Mouse (Mus musculus): ENCODE measurements around the gene Nfkbie. TPM values are rescaled to one million over a fixed set of nuclear protein-coding genes. Genes with fewer than 3 reads are reported as not detected.
A peak's percentile ranks its signal among the peaks of the same experiment; 100 is the strongest.

Gene Nfkbie
- polyA plus RNA-seq, 1 experiment: 5.8 TPM

DNA sequence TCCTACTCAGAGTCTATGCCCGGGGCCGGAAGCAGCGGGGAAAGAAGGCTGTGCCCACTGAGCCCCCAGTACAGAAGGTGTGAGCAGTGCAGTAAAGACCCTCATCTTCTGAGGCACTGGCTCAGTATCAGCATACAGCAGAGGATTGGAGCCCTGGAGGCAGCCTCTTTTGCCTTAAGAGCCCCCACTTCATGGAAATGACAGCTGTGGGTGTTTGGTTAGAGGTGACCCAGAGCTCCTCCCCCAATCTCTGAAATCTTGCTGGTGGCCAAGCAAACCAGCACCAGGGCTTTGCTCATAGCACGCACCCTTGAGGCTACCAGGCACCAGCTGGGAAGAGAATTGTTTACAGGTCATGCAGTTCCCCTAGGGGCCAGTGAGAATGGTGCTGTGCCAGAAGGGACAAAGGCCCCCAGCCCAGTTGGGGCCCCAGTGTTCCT is 11.7 kb downstream of the Nfkbie start:
- H3K4me3 ChIP-seq (ENCODE audit: insufficient read depth, low read depth, low read length): no peak overlapping the region
- no peak for DNase-seq
- H3K36me3 ChIP-seq (ENCODE audit: control insufficient read depth, insufficient read depth, low read length): peaks cover 37% of the 10 kb centered on the region
- peaks cover 7% of the 10 kb centered on the region; the same call in 1 of the 2 replicates for H3K4me1 ChIP-seq (ENCODE audit: control insufficient read depth, insufficient read depth, low read length)
- WGBS: 42% methylated on average over 4 of the region's 4 CpGs
- TF ChIP-seq CTCF (conservative IDR thresholded peaks at IDR 0.05; ENCODE audit: insufficient read depth, insufficient read length, low read depth, low read length): no peak
- TF ChIP-seq POLR2A (IDR thresholded peaks at IDR 0.05; ENCODE audit: low read depth, low read length): peak; percentile 3
- 0 out of 2 replicates have a peak overlapping the region, but pooled peaks have one; percentile 17 for H3K27ac ChIP-seq (ENCODE audit: insufficient read depth, low read depth, low read length)
- no peaks in the 10 kb centered on the region for H3K27me3 ChIP-seq (replicated peaks; ENCODE audit: control insufficient read depth, insufficient read depth, low read length)

DNA sequence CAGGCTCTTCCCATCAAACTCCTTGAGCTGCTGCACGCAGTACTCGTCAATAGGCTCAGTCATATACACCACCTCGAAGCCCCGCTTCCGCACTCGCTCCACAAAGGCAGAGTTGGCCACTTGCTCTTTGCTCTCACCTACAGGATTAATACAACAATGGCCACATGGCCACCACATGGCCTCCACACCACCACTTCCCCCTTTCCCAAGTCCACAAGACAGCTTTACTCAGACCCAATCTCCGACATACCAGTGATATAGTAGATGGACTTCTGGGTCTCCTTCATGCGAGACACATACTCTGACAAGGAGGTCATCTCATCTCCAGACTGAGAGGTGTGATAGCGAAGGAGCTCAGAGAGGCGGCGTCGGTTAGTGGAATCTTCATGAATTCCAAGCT is 13.5 kb downstream of the Nfkbie start:
- H3K4me3 ChIP-seq (ENCODE audit: insufficient read depth, low read depth, low read length): no peak overlapping the region
- 85% methylated on average over 12 of the region's 12 CpGs for WGBS
- no peak for DNase-seq
- H3K36me3 ChIP-seq (ENCODE audit: control insufficient read depth, insufficient read depth, low read length): peaks cover 37% of the 10 kb centered on the region
- no peaks in the 10 kb centered on the region for H3K27me3 ChIP-seq (replicated peaks; ENCODE audit: control insufficient read depth, insufficient read depth, low read length)
- TF ChIP-seq CTCF (conservative IDR thresholded peaks at IDR 0.05; ENCODE audit: insufficient read depth, insufficient read length, low read depth, low read length): no peak
- TF ChIP-seq POLR2A (IDR thresholded peaks at IDR 0.05; ENCODE audit: low read depth, low read length): no peak
- peaks cover 7% of the 10 kb centered on the region; the same call in 1 of the 2 replicates for H3K4me1 ChIP-seq (ENCODE audit: control insufficient read depth, insufficient read depth, low read length)
- no peak overlapping the region for H3K27ac ChIP-seq (ENCODE audit: insufficient read depth, low read depth, low read length)

DNA sequence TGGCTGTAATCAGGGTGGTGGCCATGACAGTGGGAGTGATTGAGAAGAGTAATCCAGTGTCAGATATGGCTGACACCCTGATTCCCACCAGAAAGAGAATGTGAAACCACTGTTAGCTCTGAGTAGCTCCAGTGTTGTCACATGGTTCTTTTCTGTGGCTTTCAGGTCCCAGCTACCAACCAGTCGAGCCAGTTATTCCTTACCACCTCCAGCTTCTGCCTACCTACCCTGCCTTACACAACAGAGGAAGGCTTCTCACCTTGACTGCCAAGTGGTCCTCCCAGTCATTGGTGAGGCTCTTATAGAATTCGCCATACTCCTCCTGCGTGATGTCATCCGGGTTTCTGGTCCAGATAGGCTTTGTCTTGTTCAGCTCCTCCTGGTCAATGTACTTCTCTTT is 14.5 kb downstream of the Nfkbie start:
- Histone ChIP-seq H3K4me1 (ENCODE audit: control insufficient read depth, insufficient read depth, low read length) (peaks cover 10% of the 10 kb centered on the region; the same call in 1 of the 2 replicates), H3K27ac (ENCODE audit: insufficient read depth, low read depth, low read length) (no peak overlapping the region), H3K4me3 (ENCODE audit: insufficient read depth, low read depth, low read length) (no peak overlapping the region), H3K36me3 (ENCODE audit: control insufficient read depth, insufficient read depth, low read length) (peaks cover 37% of the 10 kb centered on the region), H3K27me3 (replicated peaks; ENCODE audit: control insufficient read depth, insufficient read depth, low read length) (no peaks in the 10 kb centered on the region)
- TF ChIP-seq CTCF (conservative IDR thresholded peaks at IDR 0.05; ENCODE audit: insufficient read depth, insufficient read length, low read depth, low read length): no peak
- no peak for TF ChIP-seq POLR2A (IDR thresholded peaks at IDR 0.05; ENCODE audit: low read depth, low read length)
- 79% methylated on average over 4 of the region's 4 CpGs for WGBS
- DNase-seq: no peak

DNA sequence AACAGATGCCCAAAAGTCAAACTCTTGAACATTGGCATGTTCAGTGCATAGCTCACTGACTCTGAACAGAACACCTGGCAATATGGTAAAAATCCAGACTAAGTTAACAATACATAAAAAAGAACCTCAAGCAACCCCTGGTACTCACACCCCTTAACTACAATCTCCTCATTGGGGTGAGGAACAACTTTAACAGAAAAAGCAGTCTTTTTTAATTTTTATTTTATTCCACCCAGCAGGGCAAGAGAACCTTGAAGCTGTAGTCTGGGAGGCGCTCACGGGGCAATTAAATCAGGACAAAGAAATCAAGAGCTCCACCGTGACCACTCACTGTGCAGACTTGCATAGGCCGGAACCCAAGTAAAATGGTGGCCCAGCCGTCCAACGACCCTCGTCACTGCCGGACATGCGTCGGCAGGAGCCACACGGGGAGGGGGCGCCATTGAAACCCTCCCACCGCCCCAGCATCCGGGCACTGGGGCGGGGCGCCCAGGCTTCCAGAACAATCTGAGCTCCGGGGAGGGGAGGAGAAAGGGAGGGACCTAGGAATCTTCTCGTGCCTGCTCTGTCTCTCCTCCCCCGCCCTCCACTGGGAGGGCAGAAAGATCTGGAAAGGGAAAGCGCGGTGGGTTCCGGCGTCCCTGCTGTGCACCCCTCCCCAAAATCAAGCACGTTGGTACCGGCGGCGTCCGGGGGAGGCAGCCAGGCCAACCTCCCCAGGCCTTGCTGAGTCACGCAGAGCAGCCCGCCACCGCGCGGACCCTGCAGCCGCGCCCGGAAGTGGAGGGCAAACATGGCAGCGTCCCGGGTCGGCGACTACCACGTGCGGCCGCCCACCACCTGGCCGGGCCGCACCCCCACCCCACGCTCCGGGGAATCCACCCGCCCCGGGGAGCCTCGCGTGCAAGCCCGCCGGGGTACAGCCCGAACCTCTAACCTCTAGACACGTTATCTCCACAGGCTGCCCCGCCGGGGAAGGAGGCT is 16.9 kb downstream of the Nfkbie start:
- Histone ChIP-seq H3K4me3 (ENCODE audit: insufficient read depth, low read depth, low read length) (peak overlapping the region; percentile 79), H3K4me1 (ENCODE audit: control insufficient read depth, insufficient read depth, low read length) (peaks cover 10% of the 10 kb centered on the region; the same call in 1 of the 2 replicates), H3K36me3 (ENCODE audit: control insufficient read depth, insufficient read depth, low read length) (peaks cover 31% of the 10 kb centered on the region), H3K27ac (ENCODE audit: insufficient read depth, low read depth, low read length) (peak overlapping the region; percentile 99), H3K27me3 (replicated peaks; ENCODE audit: control insufficient read depth, insufficient read depth, low read length) (no peaks in the 10 kb centered on the region)
- TF ChIP-seq CTCF (conservative IDR thresholded peaks at IDR 0.05; ENCODE audit: insufficient read depth, insufficient read length, low read depth, low read length) (no peak), POLR2A (IDR thresholded peaks at IDR 0.05; ENCODE audit: low read depth, low read length) (no peak)
- peak; percentile 89 for DNase-seq
- WGBS: under 1% methylated on average over 56 of the region's 57 CpGs

DNA sequence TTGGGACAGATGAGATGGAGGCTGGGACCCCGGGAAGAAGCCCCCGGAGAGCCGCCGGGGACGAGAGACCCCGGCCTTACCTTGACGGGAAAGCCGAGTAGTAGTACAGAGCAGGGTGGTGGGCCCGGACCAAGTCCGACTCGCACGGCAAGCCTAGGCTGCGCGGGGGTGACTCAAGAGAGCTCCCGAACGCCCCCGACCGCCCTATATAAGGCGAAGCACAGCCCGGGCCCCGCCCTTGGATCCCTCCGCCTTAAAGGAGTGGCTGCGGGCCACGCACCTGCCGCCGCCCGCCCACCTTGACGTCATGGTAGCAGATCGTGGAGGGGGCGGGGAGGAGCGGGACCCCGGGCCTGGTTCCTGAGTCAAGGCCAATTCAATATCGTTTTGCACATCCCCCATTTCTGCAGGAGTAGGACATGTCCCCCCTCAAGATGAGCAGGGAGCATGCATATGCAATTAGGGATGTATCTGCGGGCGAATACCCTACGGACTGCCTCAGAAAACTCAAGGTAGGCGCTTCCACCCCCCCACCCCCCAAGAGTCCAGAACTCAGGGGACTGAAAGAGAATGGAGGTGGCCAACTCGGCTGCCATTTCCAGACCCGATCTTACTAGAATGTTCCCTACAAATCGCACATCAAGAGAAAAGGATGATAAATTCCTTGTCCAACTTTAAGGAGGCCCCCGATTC is 17.7 kb downstream of the Nfkbie start, which contains the start of gene Hsp90ab1:
Gene Hsp90ab1, minus strand, starts transcription at position 185 of the 693 bp plus-strand sequence.
- DNase-seq: peak; percentile 99

DNA sequence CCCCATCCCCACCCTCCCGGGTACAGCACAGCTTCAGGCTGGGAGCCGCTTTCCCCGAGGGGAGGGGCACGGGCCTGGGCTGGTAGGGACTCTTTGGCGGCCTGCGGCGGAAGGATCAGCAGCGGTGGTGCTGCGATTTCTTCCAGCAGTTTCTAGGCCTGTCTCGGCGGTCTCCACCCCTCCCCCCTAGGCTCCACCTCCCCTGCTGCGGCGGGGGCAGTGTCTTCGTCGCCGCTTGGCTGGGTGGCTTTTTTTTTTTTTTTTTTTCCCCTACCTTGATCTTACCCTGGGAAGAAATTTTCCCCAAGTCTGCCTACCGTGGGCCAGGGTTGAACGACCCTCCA is 18.2 kb downstream of the Nfkbie start:
- peaks cover 10% of the 10 kb centered on the region; the same call in 1 of the 2 replicates for H3K4me1 ChIP-seq (ENCODE audit: control insufficient read depth, insufficient read depth, low read length)

More for the DNA sequence above, 17.7 kb downstream of the Nfkbie start, which contains the start of gene Hsp90ab1:
- peak within 1 kb of the TSS; percentile 99 for H3K27ac ChIP-seq (ENCODE audit: insufficient read depth, low read depth, low read length)
- H3K36me3 ChIP-seq (ENCODE audit: control insufficient read depth, insufficient read depth, low read length): peaks cover 26% of the 10 kb centered on the region
- no peaks in the 10 kb centered on the region for H3K27me3 ChIP-seq (replicated peaks; ENCODE audit: control insufficient read depth, insufficient read depth, low read length)
- WGBS: under 1% methylated on average over 41 of the region's 41 CpGs
- peak; percentile 97 for TF ChIP-seq POLR2A (IDR thresholded peaks at IDR 0.05; ENCODE audit: low read depth, low read length)
- no peak for TF ChIP-seq CTCF (conservative IDR thresholded peaks at IDR 0.05; ENCODE audit: insufficient read depth, insufficient read length, low read depth, low read length)
- H3K4me1 ChIP-seq (ENCODE audit: control insufficient read depth, insufficient read depth, low read length): peaks cover 10% of the 10 kb centered on the region; the same call in 1 of the 2 replicates
- H3K4me3 ChIP-seq (ENCODE audit: insufficient read depth, low read depth, low read length): peak within 1 kb of the TSS; percentile 79

More for the DNA sequence above, 18.2 kb downstream of the Nfkbie start:
- Histone ChIP-seq H3K27ac (ENCODE audit: insufficient read depth, low read depth, low read length) (peak overlapping the region; percentile 98), H3K4me3 (ENCODE audit: insufficient read depth, low read depth, low read length) (peak overlapping the region; percentile 79), H3K27me3 (replicated peaks; ENCODE audit: control insufficient read depth, insufficient read depth, low read length) (no peaks in the 10 kb centered on the region), H3K36me3 (ENCODE audit: control insufficient read depth, insufficient read depth, low read length) (peaks cover 23% of the 10 kb centered on the region)
- DNase-seq: peak; percentile 99
- WGBS: under 1% methylated on average over 18 of the region's 18 CpGs
- TF ChIP-seq POLR2A (IDR thresholded peaks at IDR 0.05; ENCODE audit: low read depth, low read length) (no peak), CTCF (conservative IDR thresholded peaks at IDR 0.05; ENCODE audit: insufficient read depth, insufficient read length, low read depth, low read length) (no peak)
